Mouse (Mus musculus) embryonic facial prominence, embryonic 12.5 days (tissue): ENCODE measurements around the gene Aldh3a1. TPM values are rescaled to one million over a fixed set of nuclear protein-coding genes. Genes with fewer than 3 reads are reported as not detected.
A peak's percentile ranks its signal among the peaks of the same experiment; 100 is the strongest.

Experiments
- ATAC-seq: fragments of 200-750 bp; cut with Nextera tagmentation; 2 replicates; pipeline ENCODE4 v1.8.0; 2017; ENCODE audit not compliant: insufficient number of reproducible peaks, insufficient read depth, low FRiP score, low TSS enrichment
- H3K27ac ChIP-seq: fragments of 300-500 bp; sonication (generic); 2 replicates; pipeline ENCODE4 v1.5.1; 2016; ENCODE audit warnings: mild to moderate bottlenecking
- H3K27me3 ChIP-seq: fragments of 300-500 bp; sonication (generic); 2 replicates; pipeline ENCODE4 v1.6.1; 2016; ENCODE audit warnings: mild to moderate bottlenecking, moderate library complexity
- H3K36me3 ChIP-seq: fragments of 300-500 bp; sonication (generic); 2 replicates; pipeline ENCODE4 v1.6.1; 2016; ENCODE audit warnings: mild to moderate bottlenecking
- H3K4me1 ChIP-seq: fragments of 300-500 bp; sonication (generic); 2 replicates; pipeline ENCODE4 v1.6.1; 2016
- H3K4me2 ChIP-seq: fragments of 300-500 bp; sonication (generic); replicated peaks from 2 replicates; pipeline ENCODE4 v1.6.1; 2016; ENCODE audit warnings: mild to moderate bottlenecking, moderate library complexity
- H3K4me3 ChIP-seq: fragments of 300-500 bp; sonication (generic); 2 replicates; pipeline ENCODE4 v1.5.1; 2016; ENCODE audit warnings: mild to moderate bottlenecking
- H3K9ac ChIP-seq: fragments of 300-500 bp; sonication (generic); 2 replicates; pipeline ENCODE4 v1.6.1; 2016; ENCODE audit warnings: mild to moderate bottlenecking, moderate library complexity
- H3K9me3 ChIP-seq: fragments of 300-500 bp; sonication (generic); 2 replicates; pipeline ENCODE4 v1.6.1; 2016; ENCODE audit warnings: mild to moderate bottlenecking, moderate library complexity
- WGBS: fragments of 180-500 bp; shearing (Covaris S2); methylation state at CpG from one replicate; pipeline ENCODE4 v1.1.7; 2016; 5-methylcytosine and 5-hydroxymethylcytosine counted together
- polyA plus RNA-seq: library from polyadenylated mRNA; unstranded; fragments of >200 nt; fragmentation: Nextera tagmentation; extraction: Ambion mirVana; gene quantifications from 2 replicates; pipeline ENCODE4 v1.2.1, GENCODE M21; 2016

Aldh3a1 gene
- polyA plus RNA-seq, 1 experiment from 2014 or later, result 0.24 TPM

- Histone ChIP-seq H3K27me3 (no peaks in the 10 kb centered on the region), H3K4me3 (no peak overlapping the region), H3K4me1 (no peaks in the 10 kb centered on the region), H3K9me3 (no peaks in the 10 kb centered on the region), H3K36me3 (peaks cover 55% of the 10 kb centered on the region), H3K9ac (no peak overlapping the region), H3K4me2 (no peak overlapping the region), H3K27ac (no peak overlapping the region)
- 93% methylated on average over 6 of the region's 6 CpGs for WGBS
- no peak for ATAC-seq
Observed at GRCm38 (mm10) chr11:61259106-61259505, 51.8 kb downstream of the Aldh3a1 start.

- no peak overlapping the region for H3K4me3 ChIP-seq
- ATAC-seq, result no peak
- peaks cover 6% of the 10 kb centered on the region; the same call in 1 of the 2 replicates for H3K4me1 ChIP-seq
- WGBS, result 91% methylated on average over 14 of the region's 14 CpGs
- peaks cover 26% of the 10 kb centered on the region for H3K36me3 ChIP-seq
- H3K27ac ChIP-seq, result no peak overlapping the region
- no peaks in the 10 kb centered on the region for H3K9me3 ChIP-seq
- no peak overlapping the region for H3K9ac ChIP-seq
- no peak overlapping the region for H3K4me2 ChIP-seq
- H3K27me3 ChIP-seq, result no peaks in the 10 kb centered on the region
Observed at GRCm38 (mm10) chr11:61262516-61262915, 55.2 kb downstream of the Aldh3a1 start.

- Histone ChIP-seq H3K36me3 (peaks cover 20% of the 10 kb centered on the region), H3K9ac (no peak overlapping the region), H3K9me3 (no peaks in the 10 kb centered on the region), H3K4me1 (peaks cover 6% of the 10 kb centered on the region; the same call in 1 of the 2 replicates), H3K4me3 (no peak overlapping the region), H3K27me3 (no peaks in the 10 kb centered on the region), H3K27ac (no peak overlapping the region), H3K4me2 (no peak overlapping the region)
- 84% methylated on average over 1 of the region's 1 CpGs for WGBS
- no peak for ATAC-seq
Observed at GRCm38 (mm10) chr11:61263841-61264240, 56.5 kb downstream of the Aldh3a1 start.

GRCm38 (mm10) chr11:61266551-61267533 is 59.5 kb downstream of the Aldh3a1 start, which contains the start of gene Aldh3a2:
TSS of gene Aldh3a2 (minus strand) at chr11:61267464.
- peaks cover 6% of the 10 kb centered on the region; the same call in 1 of the 2 replicates for H3K4me1 ChIP-seq
- no peaks in the 10 kb centered on the region for H3K27me3 ChIP-seq
- whole genome bisulfite sequencing, result 1% methylated on average over 58 of the region's 58 CpGs
- H3K4me2 ChIP-seq, result peak within 1 kb of the TSS; percentile 61
- H3K9me3 ChIP-seq, result no peaks in the 10 kb centered on the region
- H3K27ac ChIP-seq, result peak within 1 kb of the TSS; percentile 91
- peak within 1 kb of the TSS; percentile 69 for H3K4me3 ChIP-seq
- ATAC-seq, result peak; percentile 98
- H3K36me3 ChIP-seq, result peaks cover 8% of the 10 kb centered on the region; the same call in 1 of the 2 replicates
- H3K9ac ChIP-seq, result peak within 1 kb of the TSS; percentile 76

Other genes with a start within 250 kb of the Aldh3a1 start
- gene Kcnj12, start 185.0 kb upstream of the Aldh3a1 start, polyA plus RNA-seq, result 3.9 and 5.0 TPM in 2 replicates
- 1.0 and 1.1 TPM in 2 replicates for gene Tnfrsf13b, start 80.8 kb upstream of the Aldh3a1 start, polyA plus RNA-seq
- 212 and 221 TPM in 2 replicates for gene Usp22, start 32.5 kb upstream of the Aldh3a1 start, polyA plus RNA-seq
- gene Aldh3a2, start 59.9 kb downstream of the Aldh3a1 start, polyA plus RNA-seq, result 22.7 and 23.8 TPM in 2 replicates
- not detected in 2 replicates for gene Slc47a2, start 135.3 kb downstream of the Aldh3a1 start, polyA plus RNA-seq
- 0.10 and 0.23 TPM in 2 replicates for gene Slc47a1, start 170.8 kb downstream of the Aldh3a1 start, polyA plus RNA-seq
- gene Rnf112, start 246.6 kb downstream of the Aldh3a1 start, polyA plus RNA-seq, result 1.6 and 2.5 TPM in 2 replicates